Mouse (Mus musculus) erythroblast, embryonic 14.5 days (primary cell): ENCODE measurements around the gene Pak1.

Experiments used
- GATA1 ChIP-seq: IDR thresholded peaks from 2 replicates; pipeline ENCODE4 v1.6.1; 2012; ENCODE audit warnings: low read length, inconsistent platforms, mixed read lengths
- TAL1 ChIP-seq: IDR thresholded peaks from 3 replicates; pipeline ENCODE4 v1.6.1; 2012; ENCODE audit warnings: low read length, inconsistent platforms, mixed read lengths

DNA sequence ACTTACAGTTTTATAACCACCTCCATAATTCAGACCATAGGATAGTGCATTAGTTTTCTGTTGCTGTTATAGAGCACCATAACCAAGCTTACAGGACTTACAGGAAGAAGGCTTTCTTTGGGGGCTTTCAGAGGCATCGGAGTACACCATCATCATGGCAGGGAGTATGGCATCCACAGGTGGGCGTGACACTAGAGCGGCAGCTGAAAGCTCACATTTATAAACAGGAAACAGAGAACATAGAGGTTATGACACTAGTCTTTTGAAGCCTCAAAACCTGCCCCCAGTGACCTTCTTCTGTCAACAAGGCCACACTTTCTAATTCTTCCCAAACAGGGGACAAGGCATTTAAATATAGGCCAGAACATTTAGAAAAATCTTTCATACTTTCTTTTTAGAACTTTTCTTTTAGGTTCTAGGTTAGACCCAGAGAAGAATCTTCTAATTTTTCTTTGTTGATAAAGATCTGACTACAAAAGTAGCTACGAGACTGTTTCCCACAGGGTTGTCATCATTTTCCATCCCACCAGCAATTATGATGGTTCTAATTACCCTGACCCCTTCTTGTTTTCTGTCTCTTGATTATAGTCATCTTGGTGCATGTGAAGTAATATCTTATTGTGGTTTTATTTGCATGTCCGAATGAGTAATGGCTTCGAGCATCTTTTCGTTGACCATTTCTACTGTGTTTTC, 89.7 kb downstream of the Pak1 start:
- TF ChIP-seq GATA1 (no peak), TAL1 (no peak)
